ENCODE assay signal across 10 mouse cellular contexts in genomic region chr1:180911138-180911537, GRCm38 (mm10). TPM values are rescaled to one million over a fixed set of nuclear protein-coding genes. Genes with fewer than 3 reads are reported as not detected.
DNase-seq lines count a peak whose midpoint lies in the region; ATAC-seq and TF ChIP-seq lines count a peak whose summit lies in the region.
"Had no signal": no experiment of that assay in that cellular context is flagged by ENCODE, and none has a peak within 500 bp of the region (broad histone marks: within the 10 kb centered on the region; RNA-seq: fewer than 3 reads in every experiment).

No protein-coding gene starts in this region.

- H3K4me1 ChIP-seq in kidney, adult 2 months (ENCODE audit: control insufficient read depth, insufficient read depth, low read length): no peaks in the 10 kb centered on the region
- no peaks in the 10 kb centered on the region for H3K4me1 ChIP-seq in kidney, embryonic 14.5 days (ENCODE audit: control insufficient read depth, insufficient read depth, low read length)
- H3K4me1 ChIP-seq in heart, embryonic 14.5 days (ENCODE audit: control insufficient read depth in 2 of 2, insufficient read depth in 2 of 2, low read length in 2 of 2): peaks cover 6 to 8% of the 10 kb centered on the region in 2 experiments; a peak in 3 of 4 replicates
- peaks cover 67% of the 10 kb centered on the region for H3K4me1 ChIP-seq in liver, embryonic 15.5 days (replicated peaks)

- 42% methylated on average over 8 of the region's 8 CpGs for WGBS in kidney, adult 2 months
- WGBS in kidney, embryonic 14.5 days: 47% methylated on average over 8 of the region's 8 CpGs
- 40% methylated on average over 8 of the region's 8 CpGs for WGBS in heart, embryonic 14.5 days
- 47% methylated on average over 8 of the region's 8 CpGs for WGBS in liver, embryonic 15.5 days (ENCODE audit: insufficient replicate concordance)

- ATAC-seq in kidney, embryonic 14.5 days (ENCODE audit: low FRiP score, low TSS enrichment): no peak
- ATAC-seq in heart, embryonic 14.5 days (ENCODE audit: insufficient number of reproducible peaks, insufficient read depth, low FRiP score, low read depth): no peak
- ATAC-seq in liver, embryonic 15.5 days (ENCODE audit: insufficient read depth): no peak
- ATAC-seq in monocyte, adult 5-6 weeks (replicated peaks; ENCODE audit: insufficient number of reproducible peaks, low FRiP score, low TSS enrichment, poor library complexity, severe bottlenecking): no peak

- TF ChIP-seq POLR2A in kidney, adult 2 months (IDR thresholded peaks at IDR 0.05; ENCODE audit: low read depth, low read length): no peak

- peak; percentile 34; the same call in 1 of the 2 replicates for TF ChIP-seq CTCF in kidney, adult 2 months (conservative IDR thresholded peaks at IDR 0.05; ENCODE audit: insufficient read depth, insufficient read length, low read depth, low read length)

- no peaks in the 10 kb centered on the region for H3K27me3 ChIP-seq in kidney, adult 2 months (replicated peaks; ENCODE audit: control insufficient read depth, insufficient read depth, low read length)
- no peaks in the 10 kb centered on the region for H3K27me3 ChIP-seq in kidney, embryonic 14.5 days (ENCODE audit: control insufficient read depth, insufficient read depth, low read length)
- H3K27me3 ChIP-seq in heart, embryonic 14.5 days (ENCODE audit: control insufficient read depth, insufficient read depth, low read length): no peaks in the 10 kb centered on the region
- no peaks in the 10 kb centered on the region for H3K27me3 ChIP-seq in liver, embryonic 15.5 days

- no peak overlapping the region for H3K27ac ChIP-seq in kidney, adult 2 months (ENCODE audit: insufficient read depth, low read depth, low read length)
- no peak overlapping the region for H3K27ac ChIP-seq in kidney, embryonic 14.5 days (ENCODE audit: low read depth, low read length)
- H3K27ac ChIP-seq in heart, embryonic 14.5 days (replicated peaks in 1 of 2; ENCODE audit: control insufficient read depth in 1 of 2, insufficient read depth in 1 of 2, low read depth in 2 of 2, low read length in 2 of 2): no peak overlapping the region
- peak overlapping the region; percentile 48; the same call in 1 of the 2 replicates for H3K27ac ChIP-seq in liver, embryonic 15.5 days (replicated peaks)

- no peaks in the 10 kb centered on the region; the same call in none of the 2 replicates for H3K36me3 ChIP-seq in kidney, adult 2 months (ENCODE audit: control insufficient read depth, insufficient read depth, low read length)
- peaks cover 23% of the 10 kb centered on the region for H3K36me3 ChIP-seq in kidney, embryonic 14.5 days (ENCODE audit: control insufficient read depth, insufficient read depth, low read length)
- peaks cover 26% of the 10 kb centered on the region for H3K36me3 ChIP-seq in heart, embryonic 14.5 days (ENCODE audit: control insufficient read depth, insufficient read depth, low read length)
- peaks cover 37% of the 10 kb centered on the region for H3K36me3 ChIP-seq in liver, embryonic 15.5 days (replicated peaks)

- no peak for DNase-seq in kidney, adult 2 months
- DNase-seq in MN1 (ENCODE audit: low spot score): peak; percentile 62
- no peak for DNase-seq in thymus, postnatal 36 days
- no peak for DNase-seq in gastrocnemius, postnatal 10 days
- DNase-seq: cerebellum, adult 18-20 months; gastrocnemius, postnatal 25 days had no signal

- H3K4me3 ChIP-seq in kidney, adult 2 months (ENCODE audit: insufficient read depth, low read depth, low read length): no peak overlapping the region
- H3K4me3 ChIP-seq in kidney, embryonic 14.5 days (ENCODE audit: low read length): no peak overlapping the region
- no peak overlapping the region for H3K4me3 ChIP-seq in heart, embryonic 14.5 days (ENCODE audit: control insufficient read depth in 1 of 2, insufficient read depth in 1 of 2, low read depth in 1 of 2, low read length in 2 of 2)
- no peak overlapping the region; the same call in 1 of the 2 replicates for H3K4me3 ChIP-seq in liver, embryonic 15.5 days (replicated peaks)

- H3K4me2 ChIP-seq in kidney, embryonic 14.5 days (replicated peaks; ENCODE audit: low read depth, low read length): no peak overlapping the region
- peak overlapping the region; percentile 50 for H3K4me2 ChIP-seq in heart, embryonic 14.5 days (ENCODE audit: low read length)
- H3K4me2 ChIP-seq in liver, embryonic 15.5 days: peak overlapping the region; percentile 62

- H3K9ac ChIP-seq in kidney, embryonic 14.5 days (ENCODE audit: low read depth, low read length): no peak overlapping the region
- H3K9ac ChIP-seq in heart, embryonic 14.5 days (ENCODE audit: low read length): no peak overlapping the region
- no peak overlapping the region for H3K9ac ChIP-seq in liver, embryonic 15.5 days

- no peaks in the 10 kb centered on the region for H3K9me3 ChIP-seq in kidney, embryonic 14.5 days (ENCODE audit: control insufficient read depth, low read length)
- no peaks in the 10 kb centered on the region for H3K9me3 ChIP-seq in heart, embryonic 14.5 days (ENCODE audit: control insufficient read depth, low read length)
- no peaks in the 10 kb centered on the region for H3K9me3 ChIP-seq in liver, embryonic 15.5 days (replicated peaks)

RNA-seq across cellular contexts. Expression of gene Pycr2, which starts 7.0 kb away (rescaled TPM):
- 20.9 and 24.1 TPM in 2 replicates for polyA plus RNA-seq in kidney, adult 2 months (2012; rRNA removed)
- polyA plus RNA-seq in kidney, embryonic 14.5 days (2014; fragmentation: Nextera tagmentation; extraction: Ambion mirVana): 93.9 and 103 TPM in 2 replicates
- 42.1 and 46.0 TPM in 2 replicates for polyA plus RNA-seq in heart, embryonic 14.5 days (2014; fragmentation: Nextera tagmentation; extraction: Ambion mirVana)
- polyA plus RNA-seq in liver, embryonic 15.5 days (2015; fragmentation: Nextera tagmentation; extraction: Ambion mirVana): 93.6 and 108 TPM in 2 replicates
- total RNA-seq in monocyte, adult 5-6 weeks (2017): 12.9 to 16.2 TPM (median 14.3 TPM) in 3 replicates
- total RNA-seq in gastrocnemius, postnatal 10 days (2021): 10 to 100 TPM; 19.9 to 20.6 TPM

RNA-seq across cellular contexts. Expression of gene Lefty2, which starts 18.2 kb away (rescaled TPM):
- not detected in 2 replicates for polyA plus RNA-seq in kidney, adult 2 months (2012; rRNA removed)
- polyA plus RNA-seq in kidney, embryonic 14.5 days (2014; fragmentation: Nextera tagmentation; extraction: Ambion mirVana): not detected in 2 replicates
- polyA plus RNA-seq in heart, embryonic 14.5 days (2014; fragmentation: Nextera tagmentation; extraction: Ambion mirVana): not detected in 2 replicates
- polyA plus RNA-seq in liver, embryonic 15.5 days (2015; fragmentation: Nextera tagmentation; extraction: Ambion mirVana): not detected in 2 replicates
- total RNA-seq in monocyte, adult 5-6 weeks (2017): not detected in 3 replicates
- not detected for total RNA-seq in gastrocnemius, postnatal 10 days (2021)
- total RNA-seq: gastrocnemius, postnatal 25 days had no signal

RNA-seq across cellular contexts. Expression of gene Lefty1, which starts 23.7 kb away (rescaled TPM):
- 2.9 and 3.8 TPM in 2 replicates for polyA plus RNA-seq in kidney, adult 2 months (2012; rRNA removed)
- 0.51 and 0.54 TPM in 2 replicates for polyA plus RNA-seq in kidney, embryonic 14.5 days (2014; fragmentation: Nextera tagmentation; extraction: Ambion mirVana)
- 1.1 and 1.5 TPM in 2 replicates for polyA plus RNA-seq in heart, embryonic 14.5 days (2014; fragmentation: Nextera tagmentation; extraction: Ambion mirVana)
- 4.8 and 5.2 TPM in 2 replicates for polyA plus RNA-seq in liver, embryonic 15.5 days (2015; fragmentation: Nextera tagmentation; extraction: Ambion mirVana)
- total RNA-seq in monocyte, adult 5-6 weeks (2017): not detected in 3 replicates
- 1 to 10 TPM in 1 of 2 experiments, under 1 TPM in 1; 0.59 to 1.2 TPM for total RNA-seq in gastrocnemius, postnatal 10 days (2021)

RNA-seq across cellular contexts. Expression of gene Tmem63a, which starts 31.0 kb away (rescaled TPM):
- polyA plus RNA-seq in kidney, adult 2 months (2012; rRNA removed): 26.7 and 28.7 TPM in 2 replicates
- 4.0 and 7.5 TPM in 2 replicates for polyA plus RNA-seq in kidney, embryonic 14.5 days (2014; fragmentation: Nextera tagmentation; extraction: Ambion mirVana)
- polyA plus RNA-seq in heart, embryonic 14.5 days (2014; fragmentation: Nextera tagmentation; extraction: Ambion mirVana): 9.1 and 9.3 TPM in 2 replicates
- 8.0 and 9.3 TPM in 2 replicates for polyA plus RNA-seq in liver, embryonic 15.5 days (2015; fragmentation: Nextera tagmentation; extraction: Ambion mirVana)
- total RNA-seq in monocyte, adult 5-6 weeks (2017): 15.0 to 24.1 TPM (median 17.4 TPM) in 3 replicates
- total RNA-seq in gastrocnemius, postnatal 10 days (2021): 10 to 100 TPM; 13.2 to 16.2 TPM
